In the genomic region with DNA sequence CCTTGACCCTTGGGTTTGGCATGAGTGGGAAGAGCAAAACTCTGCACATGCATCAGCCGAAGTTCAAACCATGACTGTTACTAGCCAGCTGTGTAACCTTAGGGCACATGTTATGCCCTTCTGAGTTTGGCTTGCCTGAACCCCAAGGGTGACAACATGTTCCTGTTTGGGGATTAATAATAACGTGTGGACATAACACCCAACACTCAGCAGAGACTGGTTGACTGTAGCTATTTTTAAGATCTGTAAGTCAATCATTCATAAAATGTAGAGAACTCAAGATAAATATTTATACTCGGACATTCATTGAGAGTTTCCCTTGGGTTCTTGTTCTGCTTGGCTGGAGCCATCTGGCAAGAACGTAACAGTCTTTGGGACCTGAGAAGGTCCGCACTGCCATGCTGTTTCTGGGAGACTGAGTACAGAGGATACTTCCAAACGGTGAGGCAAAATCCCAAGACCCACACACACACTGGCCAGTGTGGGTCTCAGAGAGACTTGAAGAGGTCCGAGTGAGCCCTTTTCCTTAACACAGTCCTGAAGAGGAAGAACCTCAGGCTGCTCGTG, we compare ENCODE assay signal across 13 mouse cellular contexts.
"Had no signal": no experiment of that assay in that cellular context is flagged by ENCODE, and none has a peak within 500 bp of the region (broad histone marks: within the 10 kb centered on the region; RNA-seq: fewer than 3 reads in every experiment).

No protein-coding gene starts in this region.

- ATAC-seq: hindbrain, embryonic 16.5 days; intestine, embryonic 15.5 days; liver, embryonic 12.5 days had no signal

- DNase-seq: layer of hippocampus, postnatal 36 days; lung, adult 18-20 months; lung, postnatal 4 days; midbrain, embryonic 14.5 days; thymus, adult 18-20 months; thymus, postnatal 36 days had no signal

- H3K27me3 ChIP-seq: intestine, embryonic 15.5 days; liver, embryonic 12.5 days; liver, embryonic 15.5 days had no signal

- H3K4me3 ChIP-seq: intestine, embryonic 15.5 days; left cerebral cortex, adult 2 months; liver, embryonic 12.5 days; liver, embryonic 15.5 days had no signal

- H3K27ac ChIP-seq: intestine, embryonic 15.5 days; kidney, postnatal 0 days; left cerebral cortex, adult 2 months; liver, embryonic 12.5 days; liver, embryonic 15.5 days had no signal

- H3K36me3 ChIP-seq: intestine, embryonic 15.5 days; liver, embryonic 12.5 days; liver, embryonic 15.5 days had no signal

- H3K4me2 ChIP-seq: intestine, embryonic 15.5 days; liver, embryonic 12.5 days; liver, embryonic 15.5 days; midbrain, embryonic 11.5 days had no signal

- H3K9ac ChIP-seq: intestine, embryonic 15.5 days; liver, embryonic 12.5 days; liver, embryonic 15.5 days had no signal

- H3K4me1 ChIP-seq: intestine, embryonic 15.5 days had no signal

- H3K9me3 ChIP-seq: intestine, embryonic 15.5 days; liver, embryonic 12.5 days; liver, embryonic 15.5 days had no signal
